7 mouse cellular contexts compared by ENCODE assay signal in genomic region chr2:26300161-26300807, GRCm38 (mm10). TPM values are rescaled to one million over a fixed set of nuclear protein-coding genes. Genes with fewer than 3 reads are reported as not detected.
DNase-seq lines count a peak whose midpoint lies in the region; ATAC-seq and TF ChIP-seq lines count a peak whose summit lies in the region.

No protein-coding gene starts in this region.

- no peak for TF ChIP-seq CTCF in hindbrain, postnatal 0 days (IDR thresholded peaks at IDR 0.05; ENCODE audit: low read depth)

- peaks cover 14% of the 10 kb centered on the region for H3K27me3 ChIP-seq in midbrain, embryonic 10.5 days (ENCODE audit: low read depth, poor library complexity, severe bottlenecking)
- no peaks in the 10 kb centered on the region for H3K27me3 ChIP-seq in midbrain, embryonic 11.5 days (ENCODE audit: control insufficient read depth, insufficient read depth, low read length)
- H3K27me3 ChIP-seq in hindbrain, postnatal 0 days (ENCODE audit: insufficient read depth, low read length): no peaks in the 10 kb centered on the region
- no peaks in the 10 kb centered on the region for H3K27me3 ChIP-seq in neural tube, embryonic 15.5 days (replicated peaks)

- DNase-seq in midbrain, embryonic 10.5 days (ENCODE audit: low spot score): no peak
- DNase-seq in midbrain, embryonic 11.5 days (ENCODE audit: low spot score, missing footprints): no peak
- peak; percentile 63 to 64 for DNase-seq in cerebellum, postnatal 14 days
- peak; percentile 53 for DNase-seq in hindbrain, postnatal 0 days (ENCODE audit: low spot score)
- no peak for DNase-seq in frontal cortex, postnatal 25 days (ENCODE audit: low spot score in 2 of 2)

- no peak overlapping the region for H3K4me2 ChIP-seq in midbrain, embryonic 11.5 days
- no peak overlapping the region for H3K4me2 ChIP-seq in hindbrain, postnatal 0 days (ENCODE audit: low read depth, low read length)
- H3K4me2 ChIP-seq in neural tube, embryonic 15.5 days: no peak overlapping the region

- no peaks in the 10 kb centered on the region for H3K36me3 ChIP-seq in midbrain, embryonic 10.5 days
- H3K36me3 ChIP-seq in midbrain, embryonic 11.5 days (ENCODE audit: control insufficient read depth, insufficient read depth, low read length): no peaks in the 10 kb centered on the region
- no peaks in the 10 kb centered on the region for H3K36me3 ChIP-seq in hindbrain, postnatal 0 days (ENCODE audit: insufficient read depth, low read length)
- H3K36me3 ChIP-seq in neural tube, embryonic 15.5 days: no peaks in the 10 kb centered on the region

- 0 out of 2 replicates have a peak overlapping the region, but pooled peaks have one; percentile 8 for H3K4me3 ChIP-seq in midbrain, embryonic 10.5 days
- no peak overlapping the region for H3K4me3 ChIP-seq in midbrain, embryonic 11.5 days (ENCODE audit: low read depth, low read length)
- H3K4me3 ChIP-seq in hindbrain, postnatal 0 days (ENCODE audit: low read length): no peak overlapping the region
- H3K4me3 ChIP-seq in neural tube, embryonic 15.5 days (replicated peaks): no peak overlapping the region

- no peaks in the 10 kb centered on the region for H3K9me3 ChIP-seq in midbrain, embryonic 10.5 days (replicated peaks)
- H3K9me3 ChIP-seq in midbrain, embryonic 11.5 days (ENCODE audit: control insufficient read depth, low read length): no peaks in the 10 kb centered on the region
- H3K9me3 ChIP-seq in hindbrain, postnatal 0 days (ENCODE audit: low read length): no peaks in the 10 kb centered on the region
- no peaks in the 10 kb centered on the region for H3K9me3 ChIP-seq in neural tube, embryonic 15.5 days (replicated peaks)

- H3K4me1 ChIP-seq in midbrain, embryonic 10.5 days: peaks cover 47% of the 10 kb centered on the region
- peaks cover 32% of the 10 kb centered on the region for H3K4me1 ChIP-seq in midbrain, embryonic 11.5 days (ENCODE audit: control insufficient read depth, insufficient read depth, low read length)
- H3K4me1 ChIP-seq in hindbrain, postnatal 0 days (ENCODE audit: insufficient read depth, low read length): peaks cover 37% of the 10 kb centered on the region
- peaks cover 45% of the 10 kb centered on the region for H3K4me1 ChIP-seq in neural tube, embryonic 15.5 days

- H3K9ac ChIP-seq in midbrain, embryonic 11.5 days (ENCODE audit: low read length): no peak overlapping the region
- H3K9ac ChIP-seq in hindbrain, postnatal 0 days (replicated peaks; ENCODE audit: low read length): peak overlapping the region; percentile 14; the same call in 1 of the 2 replicates
- no peak overlapping the region for H3K9ac ChIP-seq in neural tube, embryonic 15.5 days (replicated peaks)

- ATAC-seq in midbrain, embryonic 11.5 days (ENCODE audit: low FRiP score): no peak
- ATAC-seq in hindbrain, postnatal 0 days: no peak
- 0 out of 2 replicates have a peak, but pooled peaks have one; percentile 1 for ATAC-seq in neural tube, embryonic 15.5 days (ENCODE audit: low FRiP score)
- ATAC-seq in monocyte, adult 5-6 weeks (replicated peaks; ENCODE audit: insufficient number of reproducible peaks, low FRiP score, low TSS enrichment, poor library complexity, severe bottlenecking): no peak

- peak overlapping the region; percentile 80; the same call in 1 of the 2 replicates for H3K27ac ChIP-seq in midbrain, embryonic 10.5 days (replicated peaks)
- no peak overlapping the region for H3K27ac ChIP-seq in midbrain, embryonic 11.5 days (ENCODE audit: low read depth, low read length)
- H3K27ac ChIP-seq in hindbrain, postnatal 0 days: peak overlapping the region; percentile 90; the same call in 1 of the 2 replicates
- H3K27ac ChIP-seq in neural tube, embryonic 15.5 days (replicated peaks): 0 out of 2 replicates have a peak overlapping the region, but pooled peaks have one; percentile 75

- WGBS in midbrain, embryonic 10.5 days: 46% methylated on average over 5 of the region's 5 CpGs
- 49% methylated on average over 5 of the region's 5 CpGs for WGBS in midbrain, embryonic 11.5 days
- WGBS in hindbrain, postnatal 0 days: 24% methylated on average over 5 of the region's 5 CpGs
- WGBS in neural tube, embryonic 15.5 days: 37% methylated on average over 5 of the region's 5 CpGs

RNA-seq across cellular contexts. Expression of gene Ccdc187, which starts 5.9 kb away (rescaled TPM):
- 0.02 and 0.07 TPM in 2 replicates for polyA plus RNA-seq in midbrain, embryonic 10.5 days (2016; fragmentation: Nextera tagmentation; extraction: Ambion mirVana)
- 0.05 and 0.10 TPM in 2 replicates for polyA plus RNA-seq in midbrain, embryonic 11.5 days (2014; fragmentation: Nextera tagmentation; extraction: Ambion mirVana)
- 1.3 and 2.7 TPM in 2 replicates for total RNA-seq in hindbrain, postnatal 0 days (2014; rRNA removed)
- polyA plus RNA-seq in hindbrain, postnatal 0 days (2015; fragmentation: Nextera tagmentation; extraction: Ambion mirVana): 0.18 TPM in 2 replicates
- polyA plus RNA-seq in neural tube, embryonic 15.5 days (2015; fragmentation: Nextera tagmentation; extraction: Ambion mirVana): 0.03 and 0.11 TPM in 2 replicates
- not detected in 3 replicates for total RNA-seq in monocyte, adult 5-6 weeks (2017)

RNA-seq across cellular contexts. Expression of gene Gpsm1, which starts 15.0 kb away (rescaled TPM):
- polyA plus RNA-seq in midbrain, embryonic 10.5 days (2016; fragmentation: Nextera tagmentation; extraction: Ambion mirVana): 87.6 and 103 TPM in 2 replicates
- 46.2 and 53.3 TPM in 2 replicates for polyA plus RNA-seq in midbrain, embryonic 11.5 days (2014; fragmentation: Nextera tagmentation; extraction: Ambion mirVana)
- 310 and 330 TPM in 2 replicates for total RNA-seq in hindbrain, postnatal 0 days (2014; rRNA removed)
- 147 and 155 TPM in 2 replicates for polyA plus RNA-seq in hindbrain, postnatal 0 days (2015; fragmentation: Nextera tagmentation; extraction: Ambion mirVana)
- 130 and 158 TPM in 2 replicates for polyA plus RNA-seq in neural tube, embryonic 15.5 days (2015; fragmentation: Nextera tagmentation; extraction: Ambion mirVana)
- total RNA-seq in monocyte, adult 5-6 weeks (2017): 10.2 to 26.9 TPM (median 12.7 TPM) in 3 replicates

RNA-seq across cellular contexts. Expression of gene Dnlz, which starts 51.6 kb away (rescaled TPM):
- polyA plus RNA-seq in midbrain, embryonic 10.5 days (2016; fragmentation: Nextera tagmentation; extraction: Ambion mirVana): 35.1 and 39.2 TPM in 2 replicates
- 29.5 and 35.0 TPM in 2 replicates for polyA plus RNA-seq in midbrain, embryonic 11.5 days (2014; fragmentation: Nextera tagmentation; extraction: Ambion mirVana)
- 38.2 and 38.5 TPM in 2 replicates for total RNA-seq in hindbrain, postnatal 0 days (2014; rRNA removed)
- polyA plus RNA-seq in hindbrain, postnatal 0 days (2015; fragmentation: Nextera tagmentation; extraction: Ambion mirVana): 25.6 and 28.2 TPM in 2 replicates
- 29.8 and 33.4 TPM in 2 replicates for polyA plus RNA-seq in neural tube, embryonic 15.5 days (2015; fragmentation: Nextera tagmentation; extraction: Ambion mirVana)
- 3.4 to 8.6 TPM (median 3.7 TPM) in 3 replicates for total RNA-seq in monocyte, adult 5-6 weeks (2017)

Comparison
In these comparisons a context has a peak if more than half of its experiments do, and no peak if none do; other contexts are left out.
1. DNase-seq: peak in cerebellum, postnatal 14 days (2 of 2) and hindbrain, postnatal 0 days (single experiment); none in midbrain, embryonic 10.5 days (single experiment), midbrain, embryonic 11.5 days (single experiment) and frontal cortex, postnatal 25 days (0 of 2).